Mouse (Mus musculus) C2C12 (cell line): ENCODE results near the gene Rgma. TPM values are rescaled to one million over a fixed set of nuclear protein-coding genes. Genes with fewer than 3 reads are reported as not detected.
A peak's percentile ranks its signal among the peaks of the same experiment; 100 is the strongest.

Experiments
- H3K27me3 ChIP-seq: one replicate; pipeline ENCODE4 v1.6.1; 2011; ENCODE audit not compliant: control insufficient read depth, insufficient read depth, insufficient read length
- H3K36me3 ChIP-seq: one replicate; pipeline ENCODE4 v1.6.1; 2011; ENCODE audit not compliant: control insufficient read depth, insufficient read depth
- H3K4me3 ChIP-seq: one replicate; pipeline ENCODE4 v1.5.1; 2011; ENCODE audit warnings: mild to moderate bottlenecking, control low read depth; ENCODE audit not compliant: poor library complexity, insufficient read depth, severe bottlenecking
- H3K79me2 ChIP-seq: one replicate; pipeline ENCODE4 v1.6.1; 2011; ENCODE audit not compliant: control insufficient read depth, insufficient read depth
- H3K79me3 ChIP-seq: one replicate; pipeline ENCODE4 v1.6.1; 2011; ENCODE audit warnings: low read depth, control low read depth
- H3ac ChIP-seq: one replicate; pipeline ENCODE3; 2011; ENCODE audit warnings: low read depth; ENCODE audit not compliant: control insufficient read depth, insufficient read length
- CEBPB ChIP-seq: IDR thresholded peaks from one replicate; pipeline ENCODE4 v1.6.1; 2011; ENCODE audit warnings: low read depth, mild to moderate bottlenecking, control low read depth, moderate library complexity
- CTCF ChIP-seq: IDR thresholded peaks from one replicate; pipeline ENCODE4 v1.5.1; 2011; ENCODE audit not compliant: control insufficient read depth, insufficient read depth, insufficient read length
- FOSL1 ChIP-seq: IDR thresholded peaks from one replicate; pipeline ENCODE4 v1.8.0; 2011; ENCODE audit warnings: mild to moderate bottlenecking, low read length; ENCODE audit not compliant: poor library complexity, insufficient read depth, severe bottlenecking
- MAX ChIP-seq: IDR thresholded peaks from one replicate; pipeline ENCODE4 v1.6.1; 2011; ENCODE audit warnings: mild to moderate bottlenecking, control low read depth
- MYOD1 ChIP-seq: IDR thresholded peaks from one replicate; pipeline ENCODE4 v1.6.1; 2011; ENCODE audit warnings: low read depth; ENCODE audit not compliant: control insufficient read depth, insufficient read length
- MYOG ChIP-seq: IDR thresholded peaks from one replicate; pipeline ENCODE4 v1.6.1; 2011; ENCODE audit not compliant: control insufficient read depth, insufficient read length; ENCODE audit errors: extremely low read depth
- USF1 ChIP-seq: IDR thresholded peaks from one replicate; pipeline ENCODE4 v1.6.1; 2011; ENCODE audit warnings: low read depth, mild to moderate bottlenecking, control low read depth, moderate library complexity
- polyA plus RNA-seq: library from polyadenylated mRNA; unstranded; fragments of >200 nt; fragmentation: generic; extraction: Trizol; gene quantifications from one replicate; pipeline ENCODE4 v1.2.1, GENCODE M21; 2012; ENCODE audit warnings: missing spikeins

Rgma gene
- polyA plus RNA-seq, 1 experiment: 1.4 TPM

DNA sequence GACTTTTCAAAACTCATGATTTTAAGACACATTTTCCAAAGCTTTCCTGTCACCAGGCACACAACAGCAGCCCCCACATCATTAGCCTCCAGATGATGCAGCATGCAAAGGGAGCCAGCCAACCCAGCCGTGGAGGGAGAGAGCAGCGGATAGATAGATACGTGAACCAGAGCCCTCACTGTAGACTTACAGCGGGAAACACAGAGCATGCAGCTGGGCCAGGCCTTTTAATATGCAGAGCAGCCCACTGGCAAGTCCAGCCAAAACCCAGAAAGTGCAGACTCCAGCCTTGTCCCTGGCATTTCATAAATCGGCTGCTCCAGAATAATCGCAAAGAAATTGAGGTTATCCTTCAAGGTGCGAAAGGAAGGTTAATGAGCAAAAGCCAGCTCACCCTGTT lies 9.3 kb upstream of the Rgma start:
- no peak overlapping the region for H3ac ChIP-seq
- H3K4me3 ChIP-seq: no peak overlapping the region
- no peaks in the 10 kb centered on the region for H3K36me3 ChIP-seq
- no peak for TF ChIP-seq FOSL1
- no peak for TF ChIP-seq MYOD1
- no peak for TF ChIP-seq CTCF
- no peak for TF ChIP-seq MAX
- no peak for TF ChIP-seq MYOG
- TF ChIP-seq USF1: no peak
- no peak for TF ChIP-seq CEBPB
- H3K79me2 ChIP-seq: no peaks in the 10 kb centered on the region
- H3K27me3 ChIP-seq: no peaks in the 10 kb centered on the region
- no peaks in the 10 kb centered on the region for H3K79me3 ChIP-seq

DNA sequence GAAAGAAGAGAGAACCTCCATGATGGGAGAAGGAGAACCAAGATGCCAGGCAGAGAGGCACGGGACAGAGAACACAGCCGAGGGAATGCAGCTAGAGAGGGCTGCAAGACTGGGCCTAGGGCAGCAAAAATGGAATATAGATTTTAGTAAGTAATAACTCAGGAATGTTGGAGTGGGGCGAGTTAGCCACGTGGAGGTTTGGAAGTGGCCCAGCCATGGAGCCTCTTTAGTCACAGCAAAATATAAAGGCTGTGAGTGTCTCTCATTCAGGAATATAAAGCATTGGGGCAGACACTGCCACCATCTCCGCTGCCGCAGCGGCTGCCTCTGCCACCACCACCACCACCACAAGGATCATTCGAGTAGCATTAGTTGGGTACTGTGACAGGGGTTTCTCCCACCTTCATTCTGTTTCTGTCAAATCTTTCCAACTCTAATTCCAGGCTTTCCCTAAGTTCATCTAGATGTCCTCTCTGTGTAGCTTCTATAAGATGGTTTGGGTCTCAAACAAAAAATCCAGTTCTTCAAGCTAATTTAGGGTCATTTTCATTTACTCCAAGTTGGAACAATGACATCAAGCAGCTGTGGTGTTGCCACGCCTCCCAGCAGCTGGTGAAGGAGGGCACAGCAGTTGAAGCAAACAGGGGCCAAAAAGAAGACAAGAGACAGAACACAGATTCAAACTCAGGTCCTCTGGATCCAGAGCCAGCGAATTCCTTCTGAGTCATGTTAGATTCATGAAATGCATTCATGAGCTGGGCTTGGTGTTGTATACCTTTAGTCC lies 7.4 kb upstream of the Rgma start:
- no peak for TF ChIP-seq MYOD1
- no peak for TF ChIP-seq FOSL1
- TF ChIP-seq CTCF: no peak
- TF ChIP-seq MAX: no peak
- TF ChIP-seq MYOG: no peak
- TF ChIP-seq USF1: no peak
- TF ChIP-seq CEBPB: no peak
- no peak overlapping the region for H3ac ChIP-seq
- no peaks in the 10 kb centered on the region for H3K79me3 ChIP-seq
- no peaks in the 10 kb centered on the region for H3K79me2 ChIP-seq
- no peaks in the 10 kb centered on the region for H3K36me3 ChIP-seq
- H3K27me3 ChIP-seq: no peaks in the 10 kb centered on the region
- no peak overlapping the region for H3K4me3 ChIP-seq

GRCm38 (mm10) chr7:73369992-73370391 lies 5.3 kb upstream of the Rgma start:
- Histone ChIP-seq H3ac (no peak overlapping the region), H3K4me3 (no peak overlapping the region), H3K79me2 (no peaks in the 10 kb centered on the region), H3K36me3 (no peaks in the 10 kb centered on the region), H3K79me3 (no peaks in the 10 kb centered on the region), H3K27me3 (no peaks in the 10 kb centered on the region)
- TF ChIP-seq MAX (no peak), MYOD1 (no peak), USF1 (no peak), CEBPB (no peak), CTCF (no peak), FOSL1 (no peak), MYOG (no peak)

- Histone ChIP-seq H3ac (no peak overlapping the region), H3K79me3 (no peaks in the 10 kb centered on the region), H3K4me3 (no peak overlapping the region), H3K27me3 (no peaks in the 10 kb centered on the region), H3K36me3 (no peaks in the 10 kb centered on the region), H3K79me2 (no peaks in the 10 kb centered on the region)
- peak; percentile 51 for TF ChIP-seq MYOD1
- TF ChIP-seq FOSL1: no peak
Measured at GRCm38 (mm10) chr7:73371587-73372321, 3.6 kb upstream of the Rgma start.

GRCm38 (mm10) chr7:73372352-73372970 lies 2.8 kb upstream of the Rgma start:
- Histone ChIP-seq H3K27me3 (peaks cover 3% of the 10 kb centered on the region), H3ac (no peak overlapping the region), H3K79me3 (no peaks in the 10 kb centered on the region), H3K36me3 (no peaks in the 10 kb centered on the region), H3K4me3 (no peak overlapping the region), H3K79me2 (no peaks in the 10 kb centered on the region)
- TF ChIP-seq USF1 (no peak), MAX (no peak), FOSL1 (no peak), MYOD1 (no peak), CTCF (no peak), MYOG (no peak), CEBPB (no peak)
